35 mouse cellular contexts compared by ENCODE assay signal in genomic region chr4:82178112-82178511, GRCm38 (mm10).
"Had no signal": no experiment of that assay in that cellular context is flagged by ENCODE, and none has a peak within 500 bp of the region (broad histone marks: within the 10 kb centered on the region; RNA-seq: fewer than 3 reads in every experiment).

No protein-coding gene starts in this region.

- H3K4me2 ChIP-seq: heart, embryonic 11.5 days; heart, embryonic 12.5 days; heart, embryonic 13.5 days; heart, embryonic 15.5 days; hindbrain, embryonic 12.5 days; hindbrain, embryonic 13.5 days; hindbrain, embryonic 14.5 days; hindbrain, embryonic 15.5 days; intestine, embryonic 15.5 days; kidney, embryonic 15.5 days had no signal

- H3K36me3 ChIP-seq: heart, embryonic 10.5 days; heart, embryonic 12.5 days; heart, embryonic 13.5 days; heart, embryonic 15.5 days; hindbrain, embryonic 10.5 days; hindbrain, embryonic 12.5 days; hindbrain, embryonic 13.5 days; hindbrain, embryonic 15.5 days; intestine, embryonic 15.5 days; kidney, embryonic 15.5 days had no signal

- H3K9me3 ChIP-seq: heart, embryonic 10.5 days; heart, embryonic 12.5 days; heart, embryonic 15.5 days; hindbrain, embryonic 10.5 days; hindbrain, embryonic 12.5 days; hindbrain, embryonic 13.5 days; hindbrain, embryonic 15.5 days; intestine, embryonic 15.5 days; kidney, embryonic 15.5 days had no signal

- H3K27ac ChIP-seq: heart, embryonic 10.5 days; heart, embryonic 13.5 days; heart, embryonic 15.5 days; hindbrain, embryonic 10.5 days; hindbrain, embryonic 12.5 days; hindbrain, embryonic 13.5 days; hindbrain, embryonic 14.5 days; hindbrain, embryonic 15.5 days; hindbrain, postnatal 0 days; intestine, embryonic 15.5 days; kidney, embryonic 15.5 days; kidney, postnatal 0 days; layer of hippocampus, adult 2 months had no signal

- H3K4me1 ChIP-seq: heart, embryonic 12.5 days; heart, embryonic 13.5 days; heart, embryonic 15.5 days; hindbrain, embryonic 10.5 days; hindbrain, embryonic 12.5 days; hindbrain, embryonic 13.5 days; hindbrain, embryonic 15.5 days; intestine, embryonic 15.5 days had no signal

- H3K4me3 ChIP-seq: heart, embryonic 10.5 days; heart, embryonic 12.5 days; heart, embryonic 13.5 days; heart, embryonic 15.5 days; hindbrain, embryonic 10.5 days; hindbrain, embryonic 12.5 days; hindbrain, embryonic 13.5 days; hindbrain, embryonic 15.5 days; intestine, embryonic 15.5 days; kidney, embryonic 15.5 days; layer of hippocampus, adult 2 months had no signal

- H3K9ac ChIP-seq: heart, embryonic 12.5 days; heart, embryonic 13.5 days; heart, embryonic 15.5 days; hindbrain, embryonic 12.5 days; hindbrain, embryonic 13.5 days; hindbrain, embryonic 14.5 days; hindbrain, embryonic 15.5 days; intestine, embryonic 15.5 days; kidney, embryonic 15.5 days had no signal

- H3K27me3 ChIP-seq: heart, embryonic 12.5 days; heart, embryonic 13.5 days; heart, embryonic 15.5 days; hindbrain, embryonic 12.5 days; hindbrain, embryonic 13.5 days; hindbrain, embryonic 15.5 days; intestine, embryonic 15.5 days; kidney, embryonic 15.5 days had no signal

- DNase-seq: heart, postnatal 10 days; heart, postnatal 14 days; heart, postnatal 36 days; heart, postnatal 4 days; kidney, adult 11 months; kidney, adult 18-20 months; kidney, adult 2 months; kidney, adult 8-10 months; kidney, adult 9 months; kidney, postnatal 10 days; kidney, postnatal 14 days; kidney, postnatal 25 days; kidney, postnatal 36 days; kidney, postnatal 4 days; layer of hippocampus, adult 9-11 months; layer of hippocampus, postnatal 36 days had no signal

- ATAC-seq: hindbrain, embryonic 16.5 days; hindbrain, postnatal 0 days; inflammation-experienced regulatory T-cells, adult 6 months; intestine, embryonic 15.5 days; intestine, embryonic 16.5 days; intestine, postnatal 0 days had no signal
